Mouse (Mus musculus): ENCODE results near the gene Gdf15.
"Not testable (repeated sequence)": the region's sequence is repeated elsewhere in the genome, so short reads cannot be mapped to it uniquely, and the experiment has no call there.

The Gdf15 gene

DNA sequence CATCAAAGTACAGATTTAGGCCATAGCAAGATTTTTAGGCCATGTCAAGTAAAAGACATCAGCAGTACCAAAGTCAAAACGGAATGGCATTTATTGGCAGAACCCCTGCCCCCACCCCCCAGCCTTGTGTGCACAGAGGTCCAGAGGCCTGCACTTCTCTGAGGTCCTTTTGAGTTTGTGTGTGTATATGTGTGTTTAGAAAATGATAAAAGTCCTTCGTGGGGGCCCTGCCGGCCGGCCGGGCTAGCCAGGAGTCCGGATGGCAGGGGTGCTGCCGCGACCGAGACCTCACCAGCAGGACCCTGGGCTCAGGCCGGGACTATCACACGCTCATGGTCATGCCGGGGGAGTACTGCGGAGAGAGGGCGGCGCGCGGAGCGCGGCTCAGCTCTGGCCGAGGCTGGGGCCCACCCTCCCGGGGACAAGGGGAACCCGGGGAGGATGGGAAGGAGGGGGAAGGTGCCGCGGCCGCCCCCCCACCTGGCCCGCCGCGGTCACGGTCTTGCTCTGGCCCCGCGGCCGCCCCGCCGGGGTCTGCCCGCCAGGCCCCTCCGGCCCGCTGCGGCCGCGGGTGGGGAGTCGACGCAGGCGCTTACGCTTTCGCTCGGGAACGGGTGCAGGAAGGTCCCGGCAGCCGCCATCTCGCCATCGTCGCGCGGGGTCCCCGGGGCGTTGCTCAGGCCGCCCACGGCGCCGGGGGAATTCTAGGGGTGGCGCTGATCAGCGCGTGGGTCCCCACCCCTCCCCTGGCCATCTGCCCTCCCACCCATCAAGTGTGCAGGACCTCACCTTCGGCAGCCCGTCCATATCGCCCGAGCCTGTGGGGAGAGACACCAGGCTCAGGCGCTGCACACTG lies 34.6 kb downstream of the Gdf15 start:
- in situ Hi-C loops (cut with MboI; ENCODE audit: low pct_unique_long_range_greater_than_20kb in 1 of 2, low sequenced_read_pairs in 2 of 2, unreplicated experiment in 1 of 2): loop anchor here in 1 of 2 experiments (5.0 kb wide), 1 partner anchor 35 kb away; no protein-coding TSS in a partner anchor

DNA sequence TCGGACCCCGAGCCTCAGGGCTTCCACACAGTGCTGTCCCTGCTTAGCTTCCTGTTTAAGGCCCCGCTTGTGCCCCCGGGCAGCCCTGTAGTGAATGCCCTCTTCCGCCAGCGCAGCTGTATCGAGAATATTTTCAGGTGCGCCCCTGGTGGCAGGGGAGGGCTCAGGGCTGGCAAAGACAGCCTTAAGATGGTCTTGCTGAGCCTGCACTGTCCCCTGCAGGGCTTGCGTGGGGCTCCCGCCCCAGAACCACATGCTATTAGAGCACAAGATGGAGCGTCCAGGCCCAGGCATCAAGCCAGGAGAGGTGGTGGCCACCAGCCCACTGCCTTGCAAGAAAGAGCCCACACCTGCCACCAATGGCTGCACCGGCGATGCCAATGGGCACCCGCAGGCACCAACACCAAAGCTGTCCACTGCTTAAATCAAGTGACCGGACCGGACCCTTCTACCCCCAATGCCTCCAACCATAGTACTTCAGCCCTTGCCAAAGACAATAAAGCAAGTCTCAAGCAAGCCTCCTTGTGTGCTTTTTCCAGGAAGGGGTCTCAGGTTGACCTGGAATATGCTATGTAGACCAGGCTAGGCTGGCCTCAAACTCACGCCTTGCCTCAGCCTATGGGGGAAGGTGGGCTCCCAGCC lies 35.4 kb downstream of the Gdf15 start:
- in situ Hi-C loops (cut with MboI; ENCODE audit: low pct_unique_long_range_greater_than_20kb in 1 of 2, low sequenced_read_pairs in 2 of 2, unreplicated experiment in 1 of 2): loop anchor here in 1 of 2 experiments (5.0 kb wide), 1 partner anchor 35 kb away; no protein-coding TSS in a partner anchor

DNA sequence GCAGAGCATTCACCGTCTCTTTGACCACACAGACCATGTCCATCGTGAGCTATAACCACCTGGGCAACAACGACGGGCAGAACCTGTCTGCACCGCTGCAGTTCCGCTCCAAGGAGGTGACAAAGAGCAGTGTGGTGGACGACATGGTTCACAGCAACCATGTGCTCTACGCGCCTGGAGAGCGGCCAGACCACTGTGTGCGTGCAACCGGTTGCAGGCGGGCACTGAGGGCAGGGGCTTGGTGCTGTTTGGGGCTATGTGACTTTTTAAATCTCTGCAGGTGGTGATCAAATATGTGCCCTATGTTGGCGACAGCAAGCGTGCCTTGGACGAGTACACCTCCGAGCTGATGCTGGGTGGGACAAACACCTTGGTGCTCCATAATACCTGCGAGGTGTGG lies 36.0 kb downstream of the Gdf15 start:
- in situ Hi-C loops (cut with MboI; ENCODE audit: low pct_unique_long_range_greater_than_20kb in 1 of 2, low sequenced_read_pairs in 2 of 2, unreplicated experiment in 1 of 2): loop anchor here in 1 of 2 experiments (5.0 kb wide), 1 partner anchor 34 kb away; no protein-coding TSS in a partner anchor

DNA sequence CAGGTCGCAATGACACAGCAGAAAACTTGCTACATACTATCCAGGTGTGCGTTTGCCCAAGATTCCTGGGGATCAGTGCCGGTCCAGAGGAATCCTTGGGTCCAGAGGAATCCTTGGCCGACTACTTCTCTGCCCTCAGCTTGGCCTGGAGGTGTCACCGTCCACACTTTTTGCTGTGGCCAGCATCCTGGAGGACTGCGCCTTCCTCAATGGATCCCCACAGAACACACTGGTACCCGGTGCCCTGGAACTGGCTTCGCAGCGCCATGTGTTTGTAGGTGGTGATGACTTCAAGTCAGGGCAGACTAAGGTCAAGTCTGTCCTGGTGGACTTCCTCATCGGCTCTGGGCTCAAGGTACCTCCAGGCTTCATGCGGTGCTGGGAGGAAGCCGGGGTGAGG lies 36.4 kb downstream of the Gdf15 start:
- in situ Hi-C loops (cut with MboI; ENCODE audit: low pct_unique_long_range_greater_than_20kb in 1 of 2, low sequenced_read_pairs in 2 of 2, unreplicated experiment in 1 of 2): loop anchor here in 1 of 2 experiments (5.0 kb wide), 1 partner anchor 34 kb away; no protein-coding TSS in a partner anchor

DNA sequence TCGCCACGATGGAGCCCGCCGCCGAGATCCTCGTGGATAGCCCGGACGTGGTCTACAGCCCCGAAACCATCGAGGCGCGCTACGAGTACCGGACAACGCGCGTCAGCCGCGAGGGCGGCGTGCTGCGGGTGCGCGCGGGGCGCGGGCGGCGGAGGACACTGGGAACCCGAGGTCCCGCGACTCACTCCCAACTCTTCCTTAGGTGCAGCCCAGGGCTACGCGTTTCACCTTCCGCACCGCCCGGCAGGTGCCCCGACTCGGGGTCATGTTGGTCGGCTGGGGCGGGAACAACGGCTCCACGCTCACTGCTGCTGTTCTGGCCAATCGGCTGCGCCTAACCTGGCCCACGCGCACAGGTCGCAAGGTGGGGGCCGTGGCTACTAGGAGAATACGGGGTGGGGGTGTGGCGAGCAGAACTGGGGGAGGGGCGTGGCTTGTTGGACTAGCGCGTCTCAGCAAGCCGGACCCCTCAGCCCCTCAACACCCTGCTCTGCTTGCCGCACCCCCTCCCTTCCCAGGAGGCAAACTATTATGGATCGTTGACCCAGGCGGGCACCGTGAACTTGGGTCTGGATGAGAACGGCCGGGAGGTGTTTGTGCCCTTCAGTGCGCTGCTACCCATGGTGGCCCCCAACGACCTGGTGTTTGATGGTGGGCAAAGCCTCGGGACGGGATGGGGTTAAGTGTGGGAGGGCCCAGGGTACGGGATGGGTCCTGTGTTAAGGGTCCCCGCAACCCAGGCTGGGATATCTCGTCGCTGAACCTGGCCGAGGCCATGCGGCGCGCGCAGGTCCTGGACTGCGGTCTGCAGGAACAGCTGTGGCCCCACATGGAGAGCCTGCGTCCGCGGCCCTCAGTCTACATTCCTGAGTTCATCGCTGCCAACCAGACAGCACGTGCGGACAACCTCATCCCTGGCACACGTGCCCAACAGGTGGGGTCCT lies 37.4 kb downstream of the Gdf15 start:
- in situ Hi-C loops (cut with MboI; ENCODE audit: low pct_unique_long_range_greater_than_20kb in 1 of 2, low sequenced_read_pairs in 2 of 2, unreplicated experiment in 1 of 2): loop anchor here in 1 of 2 experiments (5.0 kb wide), 1 partner anchor 33 kb away; no protein-coding TSS in a partner anchor

DNA sequence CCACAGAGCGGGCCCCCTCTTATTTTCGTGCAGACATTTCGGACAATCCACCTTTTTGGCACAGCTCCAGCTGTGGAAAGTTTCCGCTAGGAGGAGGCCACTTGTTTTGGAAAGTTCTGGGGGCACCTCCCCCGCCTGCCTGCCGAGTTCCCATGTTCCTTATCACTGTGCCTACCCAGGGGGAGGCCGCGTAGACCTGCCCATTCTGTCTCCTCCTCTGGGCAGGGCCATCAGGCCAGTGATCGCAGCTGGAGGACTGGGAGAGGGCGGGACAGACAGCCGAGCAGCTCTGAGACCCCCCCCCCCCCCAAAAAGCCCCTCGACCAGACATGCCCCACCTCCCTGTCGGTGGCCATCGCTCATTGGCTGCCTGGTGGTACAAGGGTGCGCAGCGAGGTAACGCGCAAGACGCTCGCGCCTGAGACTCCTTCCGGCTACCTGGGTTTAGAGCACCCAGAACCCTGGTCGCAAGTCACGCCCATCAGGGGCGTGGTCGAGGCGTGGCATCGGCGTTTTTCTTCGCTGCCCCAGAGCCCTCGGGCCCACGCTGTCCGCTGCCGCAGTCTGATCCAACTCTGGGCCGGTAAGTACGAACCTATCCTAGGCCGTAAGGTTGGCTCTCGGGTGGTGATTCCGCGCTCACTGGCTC lies 38.2 kb downstream of the Gdf15 start, which contains the start of gene Isyna1:
Gene Isyna1 (plus strand): TSS at position 413 of the 649 bp plus-strand sequence.
- in situ Hi-C loops (cut with MboI; ENCODE audit: low pct_unique_long_range_greater_than_20kb in 1 of 2, low sequenced_read_pairs in 2 of 2, unreplicated experiment in 1 of 2): no loop called here

DNA sequence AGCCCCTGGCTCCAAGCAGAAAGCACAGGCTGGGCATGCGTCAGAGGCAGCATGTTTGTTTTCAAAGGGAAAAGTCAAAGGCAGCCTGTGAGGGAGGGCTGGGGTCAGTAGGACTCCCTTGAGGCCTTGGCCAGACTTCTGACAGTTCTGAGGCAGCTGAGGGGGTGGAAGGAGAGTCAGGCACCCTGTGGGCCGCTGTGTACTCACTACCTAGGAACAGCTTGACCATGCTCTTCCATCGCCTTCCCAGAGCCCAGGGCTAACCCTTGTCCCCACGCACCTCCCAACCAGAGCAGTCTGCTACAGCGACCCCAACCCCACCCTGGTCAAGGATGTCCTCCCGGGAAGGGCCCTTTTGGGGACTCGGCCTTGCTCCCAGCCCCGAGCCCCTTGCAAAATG lies 39.1 kb downstream of the Gdf15 start:
- in situ Hi-C loops (cut with MboI; ENCODE audit: low pct_unique_long_range_greater_than_20kb in 1 of 2, low sequenced_read_pairs in 2 of 2, unreplicated experiment in 1 of 2): no loop called here

DNA sequence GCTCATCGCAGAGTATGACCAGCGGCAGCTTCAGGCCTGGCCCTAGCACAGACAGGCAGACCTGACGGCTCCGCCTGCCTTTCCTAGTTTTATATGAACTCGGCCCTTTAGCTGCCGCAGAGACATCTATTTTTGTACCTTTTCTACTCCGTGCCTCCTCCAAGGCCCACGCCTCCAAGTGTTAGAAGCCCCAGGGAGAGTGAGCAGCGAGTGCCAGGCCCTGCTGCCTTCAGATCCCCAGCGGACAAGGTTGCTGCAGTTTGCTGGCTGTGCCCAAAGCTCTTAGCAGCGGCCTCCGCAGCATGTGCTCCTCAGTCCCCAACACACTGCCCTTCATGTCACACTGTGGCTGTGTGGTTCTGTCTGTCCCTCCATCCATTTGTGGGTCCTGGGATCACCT lies 40.7 kb downstream of the Gdf15 start:
- in situ Hi-C loops (cut with MboI; ENCODE audit: low pct_unique_long_range_greater_than_20kb in 1 of 2, low sequenced_read_pairs in 2 of 2, unreplicated experiment in 1 of 2): no loop called here

DNA sequence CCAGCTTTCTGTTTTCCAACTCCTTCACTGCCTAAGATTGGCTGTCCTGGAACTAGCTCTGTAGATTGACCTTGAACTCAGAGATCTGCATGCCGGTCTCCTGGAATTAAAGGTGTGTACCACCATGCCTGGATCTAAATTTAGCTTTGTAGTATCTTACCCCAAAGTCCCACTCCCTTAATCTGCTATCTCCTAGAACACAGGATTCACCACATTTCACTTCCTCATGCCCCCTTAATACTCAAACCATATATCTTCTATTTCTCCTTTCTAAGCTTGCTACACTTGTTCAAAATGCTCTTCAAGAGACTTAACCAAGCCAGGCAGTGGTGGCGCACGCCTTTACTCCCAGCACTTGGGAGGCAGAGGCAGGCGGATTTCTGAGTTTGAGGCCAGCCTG lies 44.3 kb downstream of the Gdf15 start:
- in situ Hi-C loops (cut with MboI; ENCODE audit: low pct_unique_long_range_greater_than_20kb in 1 of 2, low sequenced_read_pairs in 2 of 2, unreplicated experiment in 1 of 2): not testable (repeated sequence)

DNA sequence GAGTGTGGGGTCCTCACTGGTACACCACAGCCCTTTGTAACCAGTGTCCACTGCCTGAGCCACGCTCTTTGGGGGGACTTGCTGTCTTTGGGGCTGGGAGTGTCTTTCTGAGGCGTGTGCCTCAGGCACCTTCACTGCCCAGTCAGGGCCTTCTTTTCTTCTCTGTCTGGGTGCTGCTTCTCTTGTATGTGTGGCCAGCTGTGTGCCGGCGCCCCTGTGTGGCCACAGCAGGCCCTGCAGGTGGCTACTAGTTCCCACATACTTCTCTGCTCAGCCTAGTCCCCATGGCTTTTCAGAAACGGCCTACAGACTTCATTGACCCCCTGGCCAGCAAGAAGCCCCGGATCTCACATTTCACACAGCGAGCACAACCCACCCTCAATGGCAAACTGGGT lies 47.0 kb downstream of the Gdf15 start:
- in situ Hi-C loops (cut with MboI; ENCODE audit: low pct_unique_long_range_greater_than_20kb in 1 of 2, low sequenced_read_pairs in 2 of 2, unreplicated experiment in 1 of 2): no loop called here

DNA sequence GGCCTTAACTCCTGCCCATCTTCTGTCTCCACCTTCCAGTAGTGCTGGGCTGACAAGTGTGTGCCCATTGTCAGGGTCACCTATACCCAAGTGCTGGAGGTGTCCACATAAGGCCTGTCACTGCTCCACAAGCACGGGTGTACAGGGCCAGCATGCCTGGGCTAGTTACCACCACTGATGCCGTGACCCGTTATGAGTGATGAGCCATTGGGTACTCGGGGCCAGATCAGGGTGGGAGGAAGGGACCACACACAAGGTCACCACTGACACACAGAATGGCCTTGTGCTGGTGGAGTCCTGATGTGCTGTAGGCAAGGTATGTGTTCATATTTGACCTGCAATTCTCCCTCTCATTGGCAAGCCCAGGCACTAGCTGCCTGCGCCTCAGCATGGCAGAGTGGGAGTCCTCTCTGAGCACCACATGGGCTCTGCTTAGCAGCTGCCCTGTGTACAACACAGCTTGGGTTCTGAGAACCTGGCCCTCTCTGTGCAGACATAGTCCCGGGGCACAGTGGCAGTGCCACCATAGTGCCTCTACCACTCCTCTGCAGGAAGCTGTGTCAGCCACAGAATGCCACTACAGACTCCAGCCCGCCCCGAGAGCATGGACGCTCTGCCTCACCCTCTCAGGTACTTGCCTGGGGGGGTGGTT lies 47.5 kb downstream of the Gdf15 start:
- in situ Hi-C loops (cut with MboI; ENCODE audit: low pct_unique_long_range_greater_than_20kb in 1 of 2, low sequenced_read_pairs in 2 of 2, unreplicated experiment in 1 of 2): no loop called here

DNA sequence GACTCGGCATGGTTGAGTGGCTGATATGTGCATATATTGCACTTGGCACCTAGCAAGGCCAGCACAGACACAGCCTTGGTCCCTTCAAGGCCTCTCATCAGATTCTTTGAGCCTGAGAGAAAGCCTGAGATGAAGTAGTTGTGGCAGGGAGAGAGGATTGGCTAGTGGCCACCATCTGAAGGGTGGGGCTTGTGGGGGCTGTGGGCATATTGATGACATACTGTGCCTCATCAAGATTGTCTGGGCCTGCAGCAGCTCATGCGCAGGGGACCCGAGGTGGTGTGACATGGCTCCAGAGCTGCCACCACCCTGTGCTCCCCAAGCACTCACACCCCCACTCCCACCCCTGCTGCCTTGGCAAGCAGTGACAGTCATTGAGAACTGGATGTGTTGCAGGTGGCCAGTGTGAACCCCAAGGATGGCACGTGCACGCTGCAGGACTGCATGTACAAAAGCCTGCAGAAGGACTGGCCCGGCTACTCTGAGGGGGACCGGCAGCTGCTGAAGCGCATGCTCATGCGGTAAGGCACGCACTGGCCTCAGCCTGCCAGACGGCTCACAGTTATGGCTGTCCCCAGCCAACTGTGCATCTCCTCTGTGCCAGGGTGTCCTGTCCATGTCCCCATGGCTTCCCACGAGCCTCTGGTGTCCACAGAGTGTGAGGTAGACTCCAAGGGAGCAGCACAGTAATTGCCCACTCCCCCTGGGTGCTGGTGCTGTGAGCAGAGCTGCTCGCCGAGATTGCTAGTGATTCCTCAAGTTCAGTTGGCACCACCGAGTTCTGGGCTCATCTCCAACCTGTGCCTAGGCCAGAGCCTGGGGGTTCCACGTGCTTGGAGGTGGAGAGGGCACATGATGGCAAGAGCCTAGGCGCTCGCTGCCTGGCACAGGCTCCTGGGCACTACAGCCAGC lies 48.5 kb downstream of the Gdf15 start:
- in situ Hi-C loops (cut with MboI; ENCODE audit: low pct_unique_long_range_greater_than_20kb in 1 of 2, low sequenced_read_pairs in 2 of 2, unreplicated experiment in 1 of 2): no loop called here

Data from mouse embryonic stem cell (cell line).